Comparison of ENCODE assay signal across 10 mouse cellular contexts in the genomic region with DNA sequence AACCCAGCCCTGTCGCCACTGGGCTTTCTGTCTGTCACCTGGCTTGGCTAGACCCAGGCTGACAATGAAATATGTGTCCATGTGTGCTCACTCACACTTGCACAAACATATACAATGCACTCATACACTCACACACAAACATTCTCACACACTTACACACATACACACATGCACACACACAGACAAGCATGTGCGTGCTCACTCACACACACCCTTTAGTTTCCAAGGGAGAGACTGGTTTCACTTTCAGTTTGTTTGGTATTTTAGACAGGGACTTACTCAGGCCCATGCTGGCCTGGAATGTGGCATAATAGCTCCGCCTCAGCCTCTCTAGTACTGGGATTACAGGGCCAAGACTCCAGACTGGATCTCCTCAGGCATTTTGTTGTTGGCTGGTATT.
DNase-seq lines count a peak whose midpoint lies in the region; ATAC-seq and TF ChIP-seq lines count a peak whose summit lies in the region.
"Had no signal": no experiment of that assay in that cellular context is flagged by ENCODE, and none has a peak within 500 bp of the region (broad histone marks: within the 10 kb centered on the region; RNA-seq: fewer than 3 reads in every experiment).

No protein-coding gene starts in this region.

- DNase-seq in 416B (ENCODE audit: low read depth) (peak; percentile 13), Patski (ENCODE audit: low read depth, low spot score) (no peak)
- DNase-seq in hindbrain, postnatal 0 days (ENCODE audit: low spot score), result no peak
- DNase-seq in T-cell, adult 2 months (ENCODE audit: low spot score), result no peak
- no peak for DNase-seq in left cerebral cortex, postnatal 14 days (ENCODE audit: low spot score in 2 of 2)
- DNase-seq: right cerebral cortex, adult 18-20 months had no signal

- H3K4me1 ChIP-seq in heart, embryonic 11.5 days (ENCODE audit: control insufficient read depth, insufficient read depth, low read length), result peaks cover 10% of the 10 kb centered on the region
- H3K4me1 ChIP-seq in liver, embryonic 16.5 days (ENCODE audit: control insufficient read depth, low read depth, low read length), result no peaks in the 10 kb centered on the region
- no peaks in the 10 kb centered on the region for H3K4me1 ChIP-seq in hindbrain, postnatal 0 days (ENCODE audit: insufficient read depth, low read length)
- H3K4me1 ChIP-seq: forebrain, embryonic 15.5 days; limb, embryonic 15.5 days had no signal

- peak; percentile 85 for ATAC-seq in Patski
- ATAC-seq in heart, embryonic 11.5 days (replicated peaks; ENCODE audit: insufficient number of reproducible peaks, low FRiP score, low TSS enrichment), result 0 out of 2 replicates have a peak, but pooled peaks have one; percentile 39
- no peak for ATAC-seq in liver, embryonic 16.5 days (ENCODE audit: low read depth)
- ATAC-seq in hindbrain, postnatal 0 days, result no peak
- ATAC-seq: forebrain, embryonic 15.5 days had no signal

- 51% methylated on average over 3 of the region's 3 CpGs for WGBS in heart, embryonic 11.5 days (ENCODE audit: insufficient replicate concordance)
- WGBS in liver, embryonic 16.5 days (ENCODE audit: insufficient replicate concordance), result 44% methylated on average over 3 of the region's 3 CpGs
- WGBS in hindbrain, postnatal 0 days, result 69% methylated on average over 3 of the region's 3 CpGs

- no peak overlapping the region for H3K4me3 ChIP-seq in heart, embryonic 11.5 days (ENCODE audit: low read depth, low read length)
- peak overlapping the region; percentile 26; the same call in 1 of the 2 replicates for H3K4me3 ChIP-seq in liver, embryonic 16.5 days (ENCODE audit: low read depth, low read length)
- H3K4me3 ChIP-seq in hindbrain, postnatal 0 days (ENCODE audit: low read length), result no peak overlapping the region
- H3K4me3 ChIP-seq: forebrain, embryonic 15.5 days; limb, embryonic 15.5 days had no signal

- no peaks in the 10 kb centered on the region for H3K36me3 ChIP-seq in heart, embryonic 11.5 days (ENCODE audit: control insufficient read depth, insufficient read depth, low read length)
- H3K36me3 ChIP-seq in liver, embryonic 16.5 days (ENCODE audit: control insufficient read depth, insufficient read depth), result no peaks in the 10 kb centered on the region
- no peaks in the 10 kb centered on the region for H3K36me3 ChIP-seq in hindbrain, postnatal 0 days (ENCODE audit: insufficient read depth, low read length)
- H3K36me3 ChIP-seq: forebrain, embryonic 15.5 days; limb, embryonic 15.5 days had no signal

- no peaks in the 10 kb centered on the region for H3K27me3 ChIP-seq in Patski
- no peaks in the 10 kb centered on the region for H3K27me3 ChIP-seq in heart, embryonic 11.5 days (ENCODE audit: control insufficient read depth, insufficient read depth, low read length)
- H3K27me3 ChIP-seq in liver, embryonic 16.5 days (ENCODE audit: control insufficient read depth, insufficient read depth, low read depth, low read length), result no peaks in the 10 kb centered on the region
- H3K27me3 ChIP-seq in hindbrain, postnatal 0 days (ENCODE audit: insufficient read depth, low read length), result no peaks in the 10 kb centered on the region
- H3K27me3 ChIP-seq: forebrain, embryonic 15.5 days; limb, embryonic 15.5 days had no signal

- peak overlapping the region; percentile 50 for H3K4me2 ChIP-seq in heart, embryonic 11.5 days
- peak overlapping the region; percentile 39; the same call in 1 of the 2 replicates for H3K4me2 ChIP-seq in liver, embryonic 16.5 days (ENCODE audit: low read depth, low read length)
- no peak overlapping the region for H3K4me2 ChIP-seq in hindbrain, postnatal 0 days (ENCODE audit: low read depth, low read length)
- H3K4me2 ChIP-seq: forebrain, embryonic 15.5 days; limb, embryonic 15.5 days had no signal

- POLR2A ChIA-PET in Patski (lab: Charles Lee), result no interaction called here

- CTCF ChIA-PET in Patski (lab: Charles Lee), result interaction anchor here (0.9 kb wide), 1 partner anchor 8 kb away, joined by 3 read pairs; no protein-coding TSS in a partner anchor

- in situ Hi-C loops in Patski (cut with MboI; ENCODE audit: low pct_unique_long_range_greater_than_20kb), result no loop called here

- intact Hi-C loops in left cerebral cortex, postnatal 14 days (cut with DNase I), result no loop called here

- 0 out of 2 replicates have a peak overlapping the region, but pooled peaks have one; percentile 22 for H3K9ac ChIP-seq in heart, embryonic 11.5 days (ENCODE audit: low read depth, low read length)
- no peak overlapping the region for H3K9ac ChIP-seq in liver, embryonic 16.5 days (ENCODE audit: low read depth, low read length)
- H3K9ac ChIP-seq in hindbrain, postnatal 0 days (replicated peaks; ENCODE audit: low read length), result no peak overlapping the region
- H3K9ac ChIP-seq: forebrain, embryonic 15.5 days; limb, embryonic 15.5 days had no signal

- H3K27ac ChIP-seq in heart, embryonic 11.5 days (ENCODE audit: low read depth, low read length), result peak overlapping the region; percentile 41; the same call in 1 of the 2 replicates
- no peak overlapping the region for H3K27ac ChIP-seq in liver, embryonic 16.5 days (ENCODE audit: low read length)
- H3K27ac ChIP-seq in hindbrain, postnatal 0 days, result no peak overlapping the region
- H3K27ac ChIP-seq: forebrain, embryonic 15.5 days; limb, embryonic 15.5 days had no signal

- H3K9me3 ChIP-seq in heart, embryonic 11.5 days (replicated peaks; ENCODE audit: control insufficient read depth, low read length), result no peaks in the 10 kb centered on the region
- no peaks in the 10 kb centered on the region for H3K9me3 ChIP-seq in liver, embryonic 16.5 days (replicated peaks; ENCODE audit: control insufficient read depth, low read length)
- H3K9me3 ChIP-seq in hindbrain, postnatal 0 days (ENCODE audit: low read length), result no peaks in the 10 kb centered on the region
- H3K9me3 ChIP-seq: forebrain, embryonic 15.5 days; limb, embryonic 15.5 days had no signal

- no peak for TF ChIP-seq CTCF in Patski (IDR thresholded peaks at IDR 0.05)
- no peak for TF ChIP-seq CTCF in hindbrain, postnatal 0 days (IDR thresholded peaks at IDR 0.05; ENCODE audit: low read depth)

Comparison
In these comparisons a context has a peak if more than half of its experiments do, and no peak if none do; other contexts are left out.
1. ATAC-seq: peak in Patski (single experiment) and heart, embryonic 11.5 days (single experiment); none in liver, embryonic 16.5 days (single experiment) and hindbrain, postnatal 0 days (single experiment).